Mouse (Mus musculus) liver, adult (tissue): ENCODE results near the gene Slc30a5.

Experiments
- GATA4 ChIP-seq: IDR thresholded peaks from 2 replicates; pipeline ENCODE4 v1.6.1; 2014; ENCODE audit warnings: mild to moderate bottlenecking, low read length; ENCODE audit not compliant: insufficient replicate concordance

Slc30a5 gene

DNA sequence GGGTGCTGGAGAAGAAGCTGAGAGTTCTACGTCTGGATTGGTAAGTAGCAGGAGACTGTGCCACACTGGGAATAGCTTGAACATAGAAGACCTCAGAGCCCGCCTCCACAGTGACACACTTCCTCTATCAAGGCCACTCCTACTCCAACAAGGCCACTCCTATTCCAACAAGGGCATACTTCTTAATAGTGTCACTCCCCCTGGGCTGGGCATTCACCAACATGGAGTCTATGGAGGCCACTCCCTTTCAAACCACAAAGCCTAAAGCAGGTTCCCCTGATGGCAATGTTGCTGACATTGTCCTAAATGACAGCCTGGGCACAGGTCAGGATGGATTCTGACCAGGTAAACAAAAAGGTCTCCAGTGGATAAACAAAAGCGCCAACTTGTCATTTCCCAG lies 15.9 kb upstream of the Slc30a5 start:
- TF ChIP-seq GATA4: no peak

GRCm38 (mm10) chr13:100846891-100847579 lies 13.8 kb upstream of the Slc30a5 start:
- no peak for TF ChIP-seq GATA4

- no peak for TF ChIP-seq GATA4
These were observed 13.0 kb upstream of the Slc30a5 start for GRCm38 (mm10) chr13:100846254-100846653.

DNA sequence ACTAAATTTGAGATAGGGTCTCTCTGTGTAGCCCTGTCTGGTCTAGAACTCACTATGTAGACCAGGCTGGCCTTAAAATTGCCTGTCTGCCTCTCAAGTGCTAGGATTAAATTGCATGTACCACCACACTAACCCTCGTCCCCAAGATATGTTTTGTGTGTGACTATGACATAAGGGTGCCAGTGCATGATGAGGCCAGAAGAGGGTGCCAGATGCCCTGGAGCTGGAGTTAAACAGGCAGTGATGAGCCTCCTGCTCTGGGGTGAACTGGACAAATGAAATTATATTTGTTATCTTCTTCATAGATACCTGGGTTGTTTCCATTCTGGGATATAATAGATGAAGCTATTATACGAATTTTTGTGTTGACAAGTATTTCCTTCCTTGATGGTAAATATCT lies 10.7 kb upstream of the Slc30a5 start:
- no peak for TF ChIP-seq GATA4

GRCm38 (mm10) chr13:100843016-100843725 lies 9.9 kb upstream of the Slc30a5 start:
- TF ChIP-seq GATA4: no peak; the same call in 1 of the 2 replicates

GRCm38 (mm10) chr13:100841741-100842140 lies 8.5 kb upstream of the Slc30a5 start:
- no peak for TF ChIP-seq GATA4

GRCm38 (mm10) chr13:100834777-100835176 lies 1.6 kb upstream of the Slc30a5 start:
- TF ChIP-seq GATA4: no peak

GRCm38 (mm10) chr13:100833640-100834002 lies 394 bp upstream of the Slc30a5 start:
- TF ChIP-seq GATA4: no peak

DNA sequence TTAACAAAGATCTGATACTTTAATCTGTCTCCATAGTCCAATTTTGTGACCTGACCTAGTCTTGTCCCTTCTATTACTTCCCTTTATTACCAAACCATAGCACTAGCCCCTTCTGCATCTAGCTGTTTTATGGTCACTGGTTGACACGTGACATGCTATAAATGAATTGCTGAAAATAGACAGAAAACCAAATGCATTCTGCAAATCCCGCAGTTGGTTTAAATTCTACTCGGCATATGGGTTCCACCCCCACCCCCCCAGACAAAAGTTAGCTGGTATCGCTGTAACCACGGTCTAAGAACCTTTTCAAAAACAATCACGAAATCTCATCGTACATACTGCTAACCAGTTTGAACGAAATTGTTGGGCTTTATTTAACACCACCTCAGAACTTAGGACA lies 1.0 kb downstream of the Slc30a5 start:
- TF ChIP-seq GATA4: no peak

GRCm38 (mm10) chr13:100831123-100831522 lies 2.1 kb downstream of the Slc30a5 start:
- no peak for TF ChIP-seq GATA4

DNA sequence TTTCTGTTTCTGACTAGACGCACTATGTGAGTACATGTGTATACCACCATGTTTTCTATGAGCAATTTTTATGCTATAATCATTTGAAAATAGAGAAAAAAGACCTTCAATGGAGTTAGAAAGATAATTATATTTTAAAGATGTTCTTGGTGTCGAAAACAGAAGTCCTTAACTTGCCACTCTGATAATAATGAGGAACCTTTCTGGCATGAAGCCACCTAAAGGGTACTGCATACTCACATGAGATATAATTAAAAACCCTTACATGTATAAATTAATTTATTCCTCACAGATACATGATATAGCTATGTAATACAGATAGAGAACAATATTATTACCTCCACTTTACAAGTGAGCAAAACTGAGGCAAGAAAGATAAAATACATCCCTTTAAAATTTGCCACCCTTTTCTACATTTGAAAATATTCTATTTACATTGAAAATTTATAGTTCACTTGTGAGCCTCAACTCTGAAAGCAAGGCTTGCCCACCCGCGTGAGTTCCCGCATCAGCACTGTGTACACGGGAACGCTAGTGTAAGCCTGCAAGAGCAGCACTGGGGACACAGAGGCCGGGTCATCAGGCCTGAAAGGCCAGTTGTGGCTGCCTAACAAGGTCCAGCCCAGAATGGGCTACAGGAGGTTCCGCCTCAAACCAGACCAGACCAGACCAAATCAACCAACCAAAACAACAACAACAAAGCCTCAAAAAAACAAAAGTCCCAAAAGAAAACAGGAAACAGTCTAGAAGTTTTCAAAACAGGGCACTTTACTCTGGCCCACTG lies 7.4 kb downstream of the Slc30a5 start:
- TF ChIP-seq GATA4: no peak

- TF ChIP-seq GATA4: no peak
These were observed 8.3 kb downstream of the Slc30a5 start for GRCm38 (mm10) chr13:100824916-100825315.

GRCm38 (mm10) chr13:100824306-100824705 lies 8.9 kb downstream of the Slc30a5 start:
- TF ChIP-seq GATA4: no peak

GRCm38 (mm10) chr13:100823863-100824262 lies 9.4 kb downstream of the Slc30a5 start:
- TF ChIP-seq GATA4: no peak

- no peak for TF ChIP-seq GATA4
These were observed 18.8 kb downstream of the Slc30a5 start for GRCm38 (mm10) chr13:100814451-100814850.

DNA sequence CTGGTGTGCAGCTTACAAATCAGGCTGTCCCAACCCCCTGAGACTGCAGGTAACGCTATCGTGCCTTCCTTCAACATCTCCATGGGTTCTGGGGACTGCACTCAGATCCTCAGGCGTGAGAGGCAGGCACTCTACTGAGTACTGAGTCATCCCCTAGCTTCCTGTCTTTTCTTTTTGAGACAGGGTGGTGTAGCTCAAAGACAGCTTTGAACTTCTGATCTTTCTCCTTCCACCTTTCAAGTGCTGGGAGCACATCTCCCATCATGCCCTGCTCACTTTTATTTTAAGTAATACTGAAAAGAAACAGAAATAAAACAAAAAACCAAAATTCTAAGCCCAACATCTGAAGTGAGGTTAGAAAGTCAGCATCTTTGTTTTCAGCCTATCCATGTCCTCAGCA lies 27.5 kb downstream of the Slc30a5 start:
- no peak for TF ChIP-seq GATA4
